Mouse (Mus musculus) heart, adult 2 months (tissue): ENCODE measurements around the gene Plekhj1. TPM values are rescaled to one million over a fixed set of nuclear protein-coding genes. Genes with fewer than 3 reads are reported as not detected.

Source experiments
- DNase-seq, 2 experiments: peaks; one replicate each; pipeline ENCODE4 v3.0.0; 2021
- H3K27ac ChIP-seq: fragments of 200-600 bp; 2 replicates; pipeline ENCODE4 v1.8.1; 2022
- H3K27me3 ChIP-seq: fragments of 200-500 bp; 2 replicates; pipeline ENCODE4 v1.6.1; 2012; ENCODE audit warnings: mild to moderate bottlenecking, low read length, inconsistent platforms, mixed read lengths; ENCODE audit not compliant: control insufficient read depth, insufficient read depth
- H3K36me3 ChIP-seq: fragments of 200-500 bp; 2 replicates; pipeline ENCODE4 v1.6.1; 2012; ENCODE audit warnings: low read length, inconsistent platforms; ENCODE audit not compliant: control insufficient read depth, insufficient read depth
- H3K4me1 ChIP-seq: fragments of 200-500 bp; 2 replicates; pipeline ENCODE4 v1.6.1; 2011; ENCODE audit warnings: low read length; ENCODE audit not compliant: control insufficient read depth, insufficient read depth
- H3K4me3 ChIP-seq: fragments of 200-600 bp; 2 replicates; pipeline ENCODE4 v1.8.1; 2022
- H3K79me2 ChIP-seq: fragments of 200-500 bp; replicated peaks from 2 replicates; pipeline ENCODE4 v1.6.1; 2012; ENCODE audit warnings: mild to moderate bottlenecking, inconsistent platforms, low read length, moderate library complexity, mixed read lengths; ENCODE audit not compliant: control insufficient read depth, insufficient read depth
- H3K9ac ChIP-seq: fragments of 200-500 bp; 2 replicates; pipeline ENCODE4 v1.6.1; 2012; ENCODE audit warnings: low read depth, mild to moderate bottlenecking, control low read depth, inconsistent platforms, low read length, mixed read lengths
- CTCF ChIP-seq: fragments of 200-600 bp; IDR thresholded peaks from 2 replicates; pipeline ENCODE4 v1.8.1; 2022; ENCODE audit warnings: antibody characterized with exemption, mild to moderate bottlenecking, moderate library complexity
- EP300 ChIP-seq: fragments of 200-500 bp; IDR thresholded peaks from 2 replicates; pipeline ENCODE4 v1.6.1; 2011; ENCODE audit warnings: low read depth, low read length, control low read depth; ENCODE audit not compliant: insufficient read depth
- POLR2A ChIP-seq: fragments of 200-500 bp; IDR thresholded peaks from 2 replicates; pipeline ENCODE4 v1.6.1; 2011; ENCODE audit warnings: mild to moderate bottlenecking, low read depth, low read length, control low read depth; ENCODE audit not compliant: insufficient read depth
- WGBS: fragments of 180-500 bp; shearing (Covaris S2); methylation state at CpG from one replicate; pipeline ENCODE4 v1.1.7; 2018; 5-methylcytosine and 5-hydroxymethylcytosine counted together
- intact Hi-C: fragments of 180-260 bp; cut with DNase I; formaldehyde crosslinking; loops from one replicate; pipeline ENCODE4 v1.15.1; 2025
- polyA plus RNA-seq: library from polyadenylated mRNA; depleted of rRNA; stranded (reverse); fragments of >200 nt; gene quantifications from 2 replicates; pipeline ENCODE4 v1.2.3, GENCODE M21; 2012
- total RNA-seq, 2 experiments: library from RNA; stranded (reverse); gene quantifications; 2 replicates each; pipeline ENCODE4 v1.2.3; 2021

The Plekhj1 gene
- total and polyA plus RNA-seq, 3 experiments: 28.9 to 33.0 (median 29.7) TPM

DNA sequence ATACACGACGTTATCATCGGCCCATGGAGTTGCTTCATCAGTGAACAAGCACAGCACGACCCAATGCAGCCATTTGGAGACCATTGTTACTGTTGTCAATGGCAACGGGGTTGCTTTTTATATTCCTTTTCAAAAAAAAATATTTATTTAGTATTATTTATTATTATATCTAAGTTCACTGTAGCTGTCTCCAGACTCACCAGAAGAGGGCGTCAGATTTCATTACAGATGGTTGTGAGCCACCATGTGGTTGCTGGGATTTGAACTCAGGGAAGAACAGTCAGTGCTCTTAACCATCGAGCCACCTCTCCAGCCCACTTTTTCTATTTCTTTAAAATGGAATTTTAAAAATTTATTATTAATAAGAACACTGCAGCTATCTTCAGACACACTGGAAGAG, 16.4 kb upstream of the Plekhj1 start:
- intact Hi-C loops: no loop called here
- Histone ChIP-seq H3K27me3 (no peaks in the 10 kb centered on the region), H3K4me3 (no peak overlapping the region), H3K27ac (no peak overlapping the region), H3K79me2 (no peaks in the 10 kb centered on the region), H3K36me3 (no peaks in the 10 kb centered on the region), H3K9ac (no peak overlapping the region), H3K4me1 (no peaks in the 10 kb centered on the region)
- 59% methylated on average over 7 of the region's 7 CpGs for WGBS
- TF ChIP-seq POLR2A: no peak
- peak; percentile 21; the same call in 1 of the 2 replicates for TF ChIP-seq CTCF
- no peak for DNase-seq

DNA sequence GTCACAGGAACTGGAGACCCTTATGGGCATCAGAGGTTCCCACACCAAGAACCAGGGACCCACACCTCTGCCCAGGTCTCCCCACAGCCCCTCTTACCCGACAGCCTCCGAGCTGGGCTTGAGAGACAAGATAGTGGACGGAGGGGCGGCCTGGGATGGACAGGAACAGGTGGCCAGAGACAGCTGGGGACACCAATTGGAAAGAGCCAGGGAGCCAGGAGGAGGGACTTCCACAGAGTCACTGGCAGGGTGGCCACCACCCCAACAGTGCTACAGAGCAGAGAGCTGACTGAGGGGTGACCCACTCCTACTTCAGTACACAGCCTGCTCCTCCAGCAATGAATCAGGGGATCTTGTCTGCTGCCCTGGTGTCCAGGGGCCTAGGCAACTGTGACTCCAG, 14.9 kb upstream of the Plekhj1 start, which contains the start of gene Jsrp1:
Jsrp1 (minus strand) TSS at position 133 of the 400 bp plus-strand sequence.
- H3K27me3 ChIP-seq: no peaks in the 10 kb centered on the region
- no peak within 1 kb of the TSS for H3K9ac ChIP-seq
- no peak within 1 kb of the TSS for H3K4me3 ChIP-seq
- intact Hi-C loops: no loop called here
- H3K79me2 ChIP-seq: no peaks in the 10 kb centered on the region
- H3K4me1 ChIP-seq: no peaks in the 10 kb centered on the region
- no peaks in the 10 kb centered on the region for H3K36me3 ChIP-seq
- TF ChIP-seq EP300 (no peak), CTCF (no peak), POLR2A (no peak)
- WGBS: 75% methylated on average over 4 of the region's 4 CpGs
- DNase-seq: no peak
- H3K27ac ChIP-seq: no peak within 1 kb of the TSS

DNA sequence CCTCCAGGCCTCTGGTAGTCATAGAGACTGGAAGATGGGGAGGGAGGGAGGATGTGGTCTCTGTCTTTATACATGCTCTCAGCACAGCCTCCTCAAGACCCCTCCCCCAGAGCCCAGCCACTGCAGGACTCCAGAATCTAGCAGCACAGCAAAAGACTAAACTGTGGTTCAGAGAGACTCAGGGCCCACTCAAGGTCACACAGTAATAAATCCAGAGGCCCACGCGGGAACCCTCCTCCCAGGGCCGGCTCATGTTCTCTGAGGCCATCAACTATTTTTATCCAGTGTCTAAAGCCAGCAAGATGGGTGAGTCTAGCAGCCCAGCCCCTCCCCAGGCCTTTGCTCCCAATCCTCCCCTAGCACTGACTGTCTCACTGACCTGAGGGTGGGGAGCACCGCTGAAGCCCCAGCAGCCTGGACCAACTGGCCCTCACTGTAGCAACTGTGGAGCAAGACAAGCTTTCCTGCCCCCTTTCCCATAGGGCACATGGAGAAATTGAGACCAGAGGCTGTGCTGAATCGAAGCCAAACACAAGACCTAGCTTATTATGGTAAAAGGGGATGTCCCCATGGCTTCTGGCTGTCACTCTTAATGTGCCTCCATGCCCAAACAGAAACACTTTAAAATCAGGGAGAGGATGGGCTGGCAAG, 14.1 kb upstream of the Plekhj1 start:
- H3K27me3 ChIP-seq: no peaks in the 10 kb centered on the region
- H3K27ac ChIP-seq: no peak overlapping the region
- H3K79me2 ChIP-seq: no peaks in the 10 kb centered on the region
- intact Hi-C loops: no loop called here
- no peaks in the 10 kb centered on the region for H3K36me3 ChIP-seq
- 30% methylated on average over 5 of the region's 5 CpGs for WGBS
- TF ChIP-seq POLR2A: no peak
- TF ChIP-seq EP300: no peak
- no peak for TF ChIP-seq CTCF
- H3K4me3 ChIP-seq: no peak overlapping the region
- DNase-seq: no peak
- no peak overlapping the region for H3K9ac ChIP-seq
- H3K4me1 ChIP-seq: peaks cover 2% of the 10 kb centered on the region

DNA sequence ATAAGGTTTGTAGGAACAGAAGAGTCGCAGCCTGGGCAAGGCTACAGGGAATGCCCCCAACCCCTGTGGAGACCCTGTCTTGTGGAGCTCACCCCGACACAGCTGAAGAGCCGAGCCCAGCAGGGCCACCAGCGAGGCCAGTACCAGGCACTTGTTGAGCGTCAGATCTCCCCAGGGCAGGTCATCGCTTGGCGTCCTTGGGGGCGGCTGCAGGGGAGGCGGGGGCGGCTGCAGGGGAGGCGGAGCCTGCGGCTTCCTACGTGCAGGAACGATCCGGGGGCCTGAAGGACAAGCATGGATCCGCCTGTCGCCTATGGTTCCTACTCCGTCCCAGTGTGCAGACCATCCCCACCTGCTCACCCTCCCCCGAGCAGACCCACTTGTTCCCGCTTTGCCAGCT, 11.7 kb upstream of the Plekhj1 start:
- Histone ChIP-seq H3K4me3 (no peak overlapping the region), H3K4me1 (peaks cover 3% of the 10 kb centered on the region), H3K9ac (no peak overlapping the region), H3K79me2 (no peaks in the 10 kb centered on the region), H3K36me3 (no peaks in the 10 kb centered on the region), H3K27me3 (no peaks in the 10 kb centered on the region), H3K27ac (no peak overlapping the region)
- intact Hi-C loops: no loop called here
- 12% methylated on average over 20 of the region's 20 CpGs for WGBS
- no peak for DNase-seq
- TF ChIP-seq CTCF (no peak), POLR2A (no peak), EP300 (no peak)

DNA sequence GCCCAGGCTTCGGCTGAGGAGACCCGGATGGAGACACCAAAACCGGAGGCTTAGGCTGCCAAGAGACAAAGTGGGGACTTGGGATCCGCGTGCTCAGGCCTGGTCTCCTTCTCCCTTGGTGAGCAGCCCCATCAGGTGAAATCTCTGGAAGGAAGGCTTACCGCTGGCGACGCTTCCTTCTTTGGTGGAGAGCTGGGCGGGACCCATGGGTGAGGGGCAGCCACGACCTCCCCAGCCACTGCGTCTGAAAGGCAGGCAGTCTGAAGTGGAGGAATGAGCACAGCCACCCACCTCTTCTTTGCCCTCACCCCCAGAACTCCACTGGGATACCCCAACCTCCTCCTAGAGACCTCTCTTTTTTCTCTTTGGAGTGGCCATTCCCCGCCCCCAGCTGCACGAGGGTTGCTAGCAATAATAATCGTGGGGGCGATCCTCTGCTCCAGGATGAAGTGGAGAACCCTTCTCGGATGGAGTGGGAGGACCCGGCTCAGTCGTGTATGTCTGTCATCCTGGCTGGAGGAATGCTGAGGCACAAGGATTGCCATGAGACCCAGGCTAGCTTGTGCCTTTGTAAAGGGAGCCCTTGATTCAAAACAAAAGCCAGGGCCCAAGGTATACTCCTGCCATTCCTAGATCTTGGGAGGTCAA, 10.7 kb upstream of the Plekhj1 start:
- Histone ChIP-seq H3K27me3 (no peaks in the 10 kb centered on the region), H3K9ac (no peak overlapping the region), H3K79me2 (no peaks in the 10 kb centered on the region), H3K36me3 (no peaks in the 10 kb centered on the region), H3K27ac (no peak overlapping the region), H3K4me1 (peaks cover 3% of the 10 kb centered on the region), H3K4me3 (no peak overlapping the region)
- no peak for TF ChIP-seq EP300
- no peak for TF ChIP-seq POLR2A
- TF ChIP-seq CTCF: no peak
- no peak for DNase-seq
- 17% methylated on average over 18 of the region's 18 CpGs for WGBS
- intact Hi-C loops: no loop called here

DNA sequence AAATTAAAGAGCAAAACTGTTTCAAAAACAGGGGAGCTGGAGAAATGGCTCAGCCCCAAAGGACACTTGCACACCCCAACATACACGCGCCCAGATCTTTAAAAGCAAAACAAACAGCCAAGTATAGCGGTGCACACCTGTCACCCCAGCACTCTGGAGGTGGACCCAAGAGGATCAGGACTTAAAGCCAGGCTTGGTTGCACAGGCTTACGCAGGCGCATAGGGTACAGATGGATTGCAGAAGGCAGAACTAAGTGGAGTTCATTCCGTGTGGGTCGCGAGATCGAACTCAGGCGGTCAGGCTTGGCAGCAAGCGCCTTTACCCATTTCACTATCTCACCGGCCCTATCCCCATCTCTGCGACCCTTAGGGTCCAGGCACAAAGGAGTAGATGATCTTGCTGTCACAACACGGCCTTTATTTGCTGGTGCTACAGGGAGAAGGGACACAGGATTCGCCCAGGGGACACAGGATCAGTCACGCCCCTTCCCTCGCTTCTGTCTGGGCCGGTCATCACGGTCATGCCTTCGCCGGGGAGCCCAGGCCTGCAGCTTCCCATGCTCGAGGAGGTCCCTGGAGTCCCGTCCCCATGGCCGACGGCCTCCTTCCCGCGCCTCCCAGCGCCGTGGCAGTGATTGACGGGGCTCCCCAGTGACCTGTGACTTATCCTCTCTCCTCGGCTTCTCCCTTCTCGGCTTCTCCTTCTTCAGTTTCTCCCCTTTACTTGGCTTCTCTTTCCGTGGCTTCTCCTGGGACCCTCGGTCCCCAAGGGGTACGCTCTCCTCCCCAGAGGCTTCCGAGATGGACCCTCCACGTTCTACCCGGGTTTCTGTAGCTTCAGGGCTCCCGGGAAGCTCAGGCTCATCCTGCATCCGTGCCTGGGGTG, 9.9 kb upstream of the Plekhj1 start:
- Histone ChIP-seq H3K36me3 (no peaks in the 10 kb centered on the region), H3K4me1 (peaks cover 3% of the 10 kb centered on the region), H3K4me3 (no peak overlapping the region), H3K9ac (no peak overlapping the region), H3K27me3 (no peaks in the 10 kb centered on the region), H3K79me2 (no peaks in the 10 kb centered on the region), H3K27ac (no peak overlapping the region)
- no peak for TF ChIP-seq EP300
- TF ChIP-seq CTCF: no peak
- intact Hi-C loops: no loop called here
- no peak for DNase-seq
- 31% methylated on average over 40 of the region's 40 CpGs for WGBS
